20 mouse cellular contexts compared by ENCODE assay signal in the genomic region with DNA sequence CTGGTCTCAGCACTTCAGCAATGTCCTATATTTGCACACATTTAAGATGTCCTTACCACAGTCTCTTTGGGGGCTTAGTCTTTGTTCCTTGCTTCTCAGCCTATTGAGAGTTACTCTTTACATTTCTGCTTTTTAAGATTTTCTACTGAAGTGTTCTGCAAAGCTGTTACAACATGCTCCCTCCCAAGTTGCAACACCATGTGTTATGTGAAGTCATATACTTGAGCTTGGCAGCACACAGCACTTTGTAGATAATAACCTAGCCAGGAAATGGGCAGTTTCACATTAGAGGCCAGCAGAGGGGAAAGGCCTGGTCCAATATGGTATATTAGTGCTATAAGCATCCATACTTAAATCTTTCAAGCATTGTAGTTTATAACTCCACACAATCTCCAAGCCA. TPM values are rescaled to one million over a fixed set of nuclear protein-coding genes. Genes with fewer than 3 reads are reported as not detected.
A peak's percentile ranks its signal among the peaks of the same experiment; 100 is the strongest.
DNase-seq lines count a peak whose midpoint lies in the region; ATAC-seq lines count a peak whose summit lies in the region.
"Had no signal": no experiment of that assay in that cellular context is flagged by ENCODE, and none has a peak within 500 bp of the region (broad histone marks: within the 10 kb centered on the region; RNA-seq: fewer than 3 reads in every experiment).

No protein-coding gene starts in this region.

- H3K36me3 ChIP-seq in forebrain, embryonic 11.5 days (ENCODE audit: control insufficient read depth, insufficient read depth, low read length): no peaks in the 10 kb centered on the region; the same call in 1 of the 2 replicates
- H3K36me3 ChIP-seq in forebrain, embryonic 13.5 days (ENCODE audit: poor library complexity, severe bottlenecking): no peaks in the 10 kb centered on the region
- 0 out of 2 replicates have a peak, but pooled peaks cover 1% of the 10 kb centered on the region for H3K36me3 ChIP-seq in liver, embryonic 15.5 days (replicated peaks)
- 0 out of 2 replicates have a peak, but pooled peaks cover 3% of the 10 kb centered on the region for H3K36me3 ChIP-seq in forebrain, embryonic 12.5 days (replicated peaks)
- H3K36me3 ChIP-seq: hindbrain, embryonic 12.5 days had no signal

- H3K27me3 ChIP-seq in forebrain, embryonic 11.5 days (ENCODE audit: control insufficient read depth, insufficient read depth, low read length): no peaks in the 10 kb centered on the region
- no peaks in the 10 kb centered on the region for H3K27me3 ChIP-seq in forebrain, embryonic 13.5 days
- H3K27me3 ChIP-seq in liver, embryonic 15.5 days: no peaks in the 10 kb centered on the region
- no peaks in the 10 kb centered on the region for H3K27me3 ChIP-seq in forebrain, embryonic 12.5 days
- H3K27me3 ChIP-seq: hindbrain, embryonic 12.5 days; midbrain, embryonic 13.5 days had no signal

- no peak overlapping the region for H3K4me3 ChIP-seq in forebrain, embryonic 11.5 days (ENCODE audit: low read depth, low read length)
- no peak overlapping the region for H3K4me3 ChIP-seq in forebrain, embryonic 13.5 days
- H3K4me3 ChIP-seq in liver, embryonic 15.5 days (replicated peaks): no peak overlapping the region
- no peak overlapping the region for H3K4me3 ChIP-seq in forebrain, embryonic 12.5 days (replicated peaks)
- H3K4me3 ChIP-seq: erythroblast, embryonic 14.5 days; hindbrain, embryonic 12.5 days; limb, embryonic 10.5 days; midbrain, embryonic 13.5 days had no signal

- no peak for ATAC-seq in forebrain, embryonic 11.5 days (replicated peaks; ENCODE audit: low FRiP score)
- no peak for ATAC-seq in forebrain, embryonic 13.5 days
- ATAC-seq in liver, embryonic 15.5 days (ENCODE audit: insufficient read depth): no peak
- peak; percentile 25 for ATAC-seq in megakaryocyte, adult 5-6 weeks (ENCODE audit: poor library complexity, severe bottlenecking)
- ATAC-seq in forebrain, embryonic 12.5 days (ENCODE audit: low FRiP score): no peak
- ATAC-seq: forebrain, postnatal 0 days; inflammation-experienced regulatory T-cells, adult 6 months; midbrain, embryonic 13.5 days had no signal

- H3K4me2 ChIP-seq in forebrain, embryonic 11.5 days (ENCODE audit: low read depth, low read length, severe bottlenecking): no peak overlapping the region
- no peak overlapping the region for H3K4me2 ChIP-seq in forebrain, embryonic 13.5 days
- H3K4me2 ChIP-seq in liver, embryonic 15.5 days: no peak overlapping the region
- no peak overlapping the region for H3K4me2 ChIP-seq in forebrain, embryonic 12.5 days
- H3K4me2 ChIP-seq: hindbrain, embryonic 12.5 days; lung, embryonic 14.5 days; midbrain, embryonic 13.5 days had no signal

- H3K27ac ChIP-seq in forebrain, embryonic 11.5 days (ENCODE audit: low read depth, low read length): no peak overlapping the region
- H3K27ac ChIP-seq in forebrain, embryonic 13.5 days: no peak overlapping the region
- peak overlapping the region; percentile 58; the same call in 1 of the 2 replicates for H3K27ac ChIP-seq in liver, embryonic 15.5 days (replicated peaks)
- H3K27ac ChIP-seq in forebrain, embryonic 12.5 days: no peak overlapping the region
- H3K27ac ChIP-seq: hindbrain, embryonic 12.5 days; kidney, postnatal 0 days; limb, embryonic 10.5 days; midbrain, embryonic 13.5 days had no signal

- peaks cover 8% of the 10 kb centered on the region; the same call in 1 of the 2 replicates for H3K4me1 ChIP-seq in forebrain, embryonic 11.5 days (replicated peaks; ENCODE audit: control insufficient read depth, insufficient read depth, low read length)
- peaks cover 23% of the 10 kb centered on the region for H3K4me1 ChIP-seq in forebrain, embryonic 13.5 days
- peaks cover 48% of the 10 kb centered on the region for H3K4me1 ChIP-seq in liver, embryonic 15.5 days (replicated peaks)
- peaks cover 26% of the 10 kb centered on the region for H3K4me1 ChIP-seq in forebrain, embryonic 12.5 days

- no peaks in the 10 kb centered on the region for H3K9me3 ChIP-seq in forebrain, embryonic 11.5 days (ENCODE audit: control insufficient read depth, low read length)
- no peaks in the 10 kb centered on the region for H3K9me3 ChIP-seq in forebrain, embryonic 13.5 days (replicated peaks)
- no peaks in the 10 kb centered on the region for H3K9me3 ChIP-seq in liver, embryonic 15.5 days (replicated peaks)
- no peaks in the 10 kb centered on the region for H3K9me3 ChIP-seq in forebrain, embryonic 12.5 days
- H3K9me3 ChIP-seq: hindbrain, embryonic 12.5 days; limb, embryonic 10.5 days; midbrain, embryonic 13.5 days had no signal

- DNase-seq in forebrain, embryonic 11.5 days (ENCODE audit: low spot score): peak; percentile 6
- peak; percentile 85 for DNase-seq in 416B (ENCODE audit: low read depth)
- no peak for DNase-seq in left cerebral cortex, adult 8-10 months (ENCODE audit: low spot score in 2 of 2)
- no peak for DNase-seq in cerebellum, adult 11 months
- DNase-seq: cerebellum, adult 2 months; forebrain, postnatal 0 days; gastrocnemius, postnatal 14 days; heart, postnatal 10 days; lung, embryonic 14.5 days; thymus, postnatal 36 days had no signal

- H3K9ac ChIP-seq in forebrain, embryonic 11.5 days (ENCODE audit: low read length): no peak overlapping the region
- H3K9ac ChIP-seq in forebrain, embryonic 13.5 days: no peak overlapping the region
- H3K9ac ChIP-seq in liver, embryonic 15.5 days: no peak overlapping the region
- H3K9ac ChIP-seq in forebrain, embryonic 12.5 days: no peak overlapping the region
- H3K9ac ChIP-seq: forebrain, postnatal 0 days; hindbrain, embryonic 12.5 days; lung, embryonic 14.5 days; midbrain, embryonic 13.5 days had no signal

RNA-seq across cellular contexts. Expression of a gene that starts 2.6 kb away (rescaled TPM):
- polyA plus RNA-seq in forebrain, embryonic 11.5 days (2014; fragmentation: Nextera tagmentation; extraction: Ambion mirVana): 152 and 157 TPM in 2 replicates
- polyA plus RNA-seq in forebrain, embryonic 13.5 days (2015; fragmentation: Nextera tagmentation; extraction: Ambion mirVana): 133 and 136 TPM in 2 replicates
- polyA plus RNA-seq in liver, embryonic 15.5 days (2015; fragmentation: Nextera tagmentation; extraction: Ambion mirVana): 44.5 and 49.3 TPM in 2 replicates
- 84.5 and 90.0 TPM in 2 replicates for total RNA-seq in megakaryocyte, adult 5-6 weeks (2015)
- total RNA-seq in megakaryocyte, adult 5-6 weeks (2017): 176 and 179 TPM in 2 replicates
- polyA plus RNA-seq in forebrain, embryonic 12.5 days (2016; fragmentation: Nextera tagmentation; extraction: Ambion mirVana): 137 and 140 TPM in 2 replicates
- total RNA-seq in left cerebral cortex, adult 8-10 months (2022): 10 to 100 TPM; 59.1 to 73.2 (median 66.7) TPM

RNA-seq across cellular contexts. Expression of a gene that starts 17.8 kb away (rescaled TPM):
- 5.3 and 6.5 TPM in 2 replicates for polyA plus RNA-seq in forebrain, embryonic 11.5 days (2014; fragmentation: Nextera tagmentation; extraction: Ambion mirVana)
- 1.2 and 3.1 TPM in 2 replicates for polyA plus RNA-seq in forebrain, embryonic 13.5 days (2015; fragmentation: Nextera tagmentation; extraction: Ambion mirVana)
- polyA plus RNA-seq in liver, embryonic 15.5 days (2015; fragmentation: Nextera tagmentation; extraction: Ambion mirVana): 7.5 and 12.4 TPM in 2 replicates
- not detected in 2 replicates for total RNA-seq in megakaryocyte, adult 5-6 weeks (2015)
- not detected in 2 replicates for total RNA-seq in megakaryocyte, adult 5-6 weeks (2017)
- polyA plus RNA-seq in forebrain, embryonic 12.5 days (2016; fragmentation: Nextera tagmentation; extraction: Ambion mirVana): 2.5 and 3.7 TPM in 2 replicates
- total RNA-seq in left cerebral cortex, adult 8-10 months (2022): 10 to 100 TPM in 3 of 4 experiments, 1 to 10 TPM in 1; 8.3 to 11.8 (median 10.7) TPM
- polyA plus RNA-seq: erythroblast, embryonic 14.5 days had no signal

RNA-seq across cellular contexts. Expression of a gene that starts 23.6 kb away (rescaled TPM):
- 19.1 and 20.1 TPM in 2 replicates for polyA plus RNA-seq in forebrain, embryonic 11.5 days (2014; fragmentation: Nextera tagmentation; extraction: Ambion mirVana)
- polyA plus RNA-seq in forebrain, embryonic 13.5 days (2015; fragmentation: Nextera tagmentation; extraction: Ambion mirVana): 24.9 and 25.7 TPM in 2 replicates
- polyA plus RNA-seq in liver, embryonic 15.5 days (2015; fragmentation: Nextera tagmentation; extraction: Ambion mirVana): 8.4 and 8.7 TPM in 2 replicates
- 4.1 and 4.5 TPM in 2 replicates for total RNA-seq in megakaryocyte, adult 5-6 weeks (2015)
- total RNA-seq in megakaryocyte, adult 5-6 weeks (2017): 7.5 and 8.7 TPM in 2 replicates
- 24.8 and 26.2 TPM in 2 replicates for polyA plus RNA-seq in forebrain, embryonic 12.5 days (2016; fragmentation: Nextera tagmentation; extraction: Ambion mirVana)
- 10 to 100 TPM; 71.7 to 74.7 (median 73.3) TPM for total RNA-seq in left cerebral cortex, adult 8-10 months (2022)

RNA-seq across cellular contexts. Expression of a gene that starts 52.1 kb away (rescaled TPM):
- 8.8 and 8.9 TPM in 2 replicates for polyA plus RNA-seq in forebrain, embryonic 11.5 days (2014; fragmentation: Nextera tagmentation; extraction: Ambion mirVana)
- polyA plus RNA-seq in forebrain, embryonic 13.5 days (2015; fragmentation: Nextera tagmentation; extraction: Ambion mirVana): 7.6 and 7.8 TPM in 2 replicates
- polyA plus RNA-seq in liver, embryonic 15.5 days (2015; fragmentation: Nextera tagmentation; extraction: Ambion mirVana): 1.9 and 2.2 TPM in 2 replicates
- 10.4 and 10.7 TPM in 2 replicates for total RNA-seq in megakaryocyte, adult 5-6 weeks (2015)
- 6.0 and 8.8 TPM in 2 replicates for total RNA-seq in megakaryocyte, adult 5-6 weeks (2017)
- 7.7 and 8.4 TPM in 2 replicates for polyA plus RNA-seq in forebrain, embryonic 12.5 days (2016; fragmentation: Nextera tagmentation; extraction: Ambion mirVana)
- 10 to 100 TPM in 3 of 4 experiments, 1 to 10 TPM in 1; 9.8 to 14.5 (median 13.4) TPM for total RNA-seq in left cerebral cortex, adult 8-10 months (2022)

Comparison
In these comparisons a context has a peak if more than half of its experiments do, and no peak if none do; other contexts are left out.
1. DNase-seq: peak in forebrain, embryonic 11.5 days (single experiment) and 416B (single experiment); none in left cerebral cortex, adult 8-10 months (0 of 2) and cerebellum, adult 11 months (single experiment).